Mouse (Mus musculus) G1E (cell line): ENCODE results near the gene H13.

ENCODE experiments used
- CTCF ChIP-seq: IDR thresholded peaks from 2 replicates; pipeline ENCODE4 v1.5.1; 2012; ENCODE audit warnings: low read depth, low read length, inconsistent platforms, mixed read lengths
- GATA1 ChIP-seq: IDR thresholded peaks from 2 replicates; pipeline ENCODE4 v1.6.1; 2012; ENCODE audit warnings: borderline replicate concordance, low read length, inconsistent platforms, mixed read lengths
- POLR2AphosphoS5 ChIP-seq: IDR thresholded peaks from 2 replicates; pipeline ENCODE4 v1.6.1; 2012; ENCODE audit warnings: low read depth, low read length, inconsistent platforms; ENCODE audit not compliant: insufficient replicate concordance
- TAL1 ChIP-seq: conservative IDR thresholded peaks from 2 replicates; pipeline ENCODE4 v1.6.1; 2012; ENCODE audit warnings: low read depth, low read length, inconsistent platforms, mixed read lengths

GRCm38 (mm10) chr2:152739031-152739841 is 70.0 kb downstream of the H13 start:
- TF ChIP-seq CTCF (no peak), GATA1 (no peak), TAL1 (no peak), POLR2AphosphoS5 (no peak)
